Mouse (Mus musculus) bone marrow, adult 2 months (tissue): ENCODE measurements around the gene Stk32c. TPM values are rescaled to one million over a fixed set of nuclear protein-coding genes. Genes with fewer than 3 reads are reported as not detected.

Source experiments
- H3K27ac ChIP-seq: fragments of 200-500 bp; 2 replicates; pipeline ENCODE4 v1.5.1; 2012; ENCODE audit warnings: low read depth, mild to moderate bottlenecking, control low read depth, inconsistent platforms, low read length; ENCODE audit not compliant: control insufficient read depth, poor library complexity, insufficient read depth
- H3K4me1 ChIP-seq: fragments of 200-500 bp; 2 replicates; pipeline ENCODE4 v1.6.1; 2011; ENCODE audit warnings: low read length; ENCODE audit not compliant: control insufficient read depth, insufficient read depth
- H3K4me3 ChIP-seq: fragments of 200-500 bp; replicated peaks from 2 replicates; pipeline ENCODE3; 2011; ENCODE audit warnings: mild to moderate bottlenecking, low read depth, low read length, control low read depth; ENCODE audit not compliant: control insufficient read depth
- CTCF ChIP-seq: fragments of 200-500 bp; IDR thresholded peaks from 2 replicates; pipeline ENCODE4 v1.5.1; 2011; ENCODE audit warnings: low read length, control low read depth; ENCODE audit not compliant: control insufficient read depth, insufficient read depth
- POLR2A ChIP-seq: fragments of 200-500 bp; IDR thresholded peaks from 2 replicates; pipeline ENCODE4 v1.6.1; 2011; ENCODE audit warnings: low read depth, mild to moderate bottlenecking, control low read depth, low read length, borderline replicate concordance; ENCODE audit not compliant: control insufficient read depth
- WGBS: fragments of 180-500 bp; shearing (Covaris S2); methylation state at CpG from one replicate; pipeline ENCODE4 v1.1.7; 2018; 5-methylcytosine and 5-hydroxymethylcytosine counted together
- polyA plus RNA-seq: library from polyadenylated mRNA; stranded (reverse); fragments of >200 nt; gene quantifications from 2 replicates; pipeline ENCODE4 v1.2.4, GENCODE M21; 2011; ENCODE audit warnings: low replicate concordance; ENCODE audit not compliant: missing spikeins, insufficient read depth, insufficient read length

The Stk32c gene
- polyA plus RNA-seq, 1 experiment: 3.2 TPM

- no peaks in the 10 kb centered on the region for H3K4me1 ChIP-seq
- no peak overlapping the region for H3K4me3 ChIP-seq
- WGBS: 80% methylated on average over 5 of the region's 5 CpGs
- no peak overlapping the region for H3K27ac ChIP-seq
- TF ChIP-seq CTCF: no peak
- TF ChIP-seq POLR2A: no peak
Measured at GRCm38 (mm10) chr7:139136906-139137491, 76.1 kb downstream of the Stk32c start.

- 77% methylated on average over 5 of the region's 5 CpGs for WGBS
- TF ChIP-seq POLR2A (no peak), CTCF (no peak)
- no peak overlapping the region for H3K27ac ChIP-seq
- H3K4me3 ChIP-seq: no peak overlapping the region
- H3K4me1 ChIP-seq: no peaks in the 10 kb centered on the region; the same call in 1 of the 2 replicates
Measured at GRCm38 (mm10) chr7:139135236-139135635, 77.9 kb downstream of the Stk32c start.

DNA sequence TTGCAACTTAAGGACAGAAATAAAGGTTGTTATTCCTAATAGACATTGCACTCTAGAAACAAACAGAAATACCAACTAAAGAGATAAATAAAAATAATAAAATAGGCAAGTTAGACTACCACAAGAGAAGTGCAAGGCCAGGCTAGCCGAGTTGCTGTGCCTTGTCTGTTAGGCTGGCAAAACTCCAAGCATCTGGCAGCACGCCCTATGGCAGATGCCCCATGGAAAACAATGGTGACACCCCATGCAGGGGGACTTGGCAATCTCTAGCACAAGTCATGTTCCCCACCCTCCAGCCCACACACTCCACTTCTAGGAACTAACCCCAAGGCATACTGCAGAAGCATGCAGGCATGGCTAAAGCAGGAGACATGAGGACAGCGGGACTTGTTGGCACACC, 79.7 kb downstream of the Stk32c start:
- TF ChIP-seq CTCF: no peak
- TF ChIP-seq POLR2A: no peak
- no peaks in the 10 kb centered on the region; the same call in 1 of the 2 replicates for H3K4me1 ChIP-seq
- WGBS: 65% methylated on average over 3 of the region's 3 CpGs
- H3K27ac ChIP-seq: no peak overlapping the region
- no peak overlapping the region for H3K4me3 ChIP-seq

- no peak overlapping the region for H3K27ac ChIP-seq
- 7% methylated on average over 8 of the region's 8 CpGs for WGBS
- H3K4me1 ChIP-seq: no peaks in the 10 kb centered on the region; the same call in 1 of the 2 replicates
- H3K4me3 ChIP-seq: no peak overlapping the region
- TF ChIP-seq POLR2A: no peak
- TF ChIP-seq CTCF: no peak
Measured at GRCm38 (mm10) chr7:139131538-139131937, 81.6 kb downstream of the Stk32c start.

DNA sequence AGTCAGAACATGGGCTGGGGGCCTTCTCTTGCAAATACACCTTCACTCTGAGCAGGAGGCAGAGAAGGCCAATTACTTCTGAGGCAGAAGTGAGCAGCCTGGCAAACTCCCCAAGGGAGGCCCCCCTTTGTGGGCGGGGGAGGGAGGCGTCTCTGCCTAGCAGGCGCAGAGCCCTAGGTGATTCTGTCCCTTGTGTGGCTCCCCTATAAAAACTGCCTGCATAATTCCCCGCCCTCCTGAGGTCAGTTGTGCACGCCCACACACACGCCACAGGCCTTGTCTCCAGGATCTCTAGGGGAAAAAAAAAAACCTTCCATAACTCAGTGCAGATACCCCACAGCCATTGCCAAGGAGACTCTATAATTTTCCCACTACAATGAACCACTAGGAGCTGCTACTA, 82.7 kb downstream of the Stk32c start:
- Histone ChIP-seq H3K4me1 (no peaks in the 10 kb centered on the region; the same call in 1 of the 2 replicates), H3K4me3 (no peak overlapping the region), H3K27ac (no peak overlapping the region)
- no peak for TF ChIP-seq CTCF
- TF ChIP-seq POLR2A: no peak
- 31% methylated on average over 6 of the region's 6 CpGs for WGBS

GRCm38 (mm10) chr7:139128994-139129393, 84.1 kb downstream of the Stk32c start:
- TF ChIP-seq POLR2A: no peak
- TF ChIP-seq CTCF: no peak
- 60% methylated on average over 4 of the region's 4 CpGs for WGBS
- no peaks in the 10 kb centered on the region; the same call in 1 of the 2 replicates for H3K4me1 ChIP-seq
- H3K4me3 ChIP-seq: no peak overlapping the region
- no peak overlapping the region for H3K27ac ChIP-seq

- H3K4me1 ChIP-seq: no peaks in the 10 kb centered on the region; the same call in 1 of the 2 replicates
- no peak overlapping the region for H3K27ac ChIP-seq
- 68% methylated on average over 7 of the region's 7 CpGs for WGBS
- no peak overlapping the region for H3K4me3 ChIP-seq
- no peak for TF ChIP-seq POLR2A
- no peak for TF ChIP-seq CTCF
Measured at GRCm38 (mm10) chr7:139126549-139126948, 86.6 kb downstream of the Stk32c start.

DNA sequence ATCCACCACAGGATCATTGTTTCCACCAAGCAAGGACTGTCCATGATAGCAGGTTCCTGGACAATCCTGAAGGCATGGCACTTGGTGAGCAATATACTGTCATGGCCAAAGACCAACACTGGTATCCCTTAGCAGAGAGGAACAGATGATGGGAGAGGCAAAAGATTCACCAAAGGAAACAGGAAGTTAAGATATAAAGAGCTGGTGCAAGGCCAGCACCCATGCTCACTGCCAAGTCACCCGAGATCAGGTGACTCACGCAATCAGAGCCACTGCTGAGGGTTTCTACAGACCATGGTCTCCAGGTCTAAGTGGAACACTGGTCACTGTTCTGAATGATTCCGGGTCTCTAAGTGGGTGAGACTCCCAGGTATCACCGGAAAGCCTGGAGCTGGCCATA, 87.2 kb downstream of the Stk32c start:
- Histone ChIP-seq H3K4me1 (no peaks in the 10 kb centered on the region; the same call in 1 of the 2 replicates), H3K4me3 (no peak overlapping the region), H3K27ac (no peak overlapping the region)
- 47% methylated on average over 4 of the region's 4 CpGs for WGBS
- TF ChIP-seq POLR2A (no peak), CTCF (no peak)

GRCm38 (mm10) chr7:139119775-139120153, 93.3 kb downstream of the Stk32c start:
- 58% methylated on average over 2 of the region's 2 CpGs for WGBS
- TF ChIP-seq CTCF: no peak
- no peak for TF ChIP-seq POLR2A
- Histone ChIP-seq H3K4me1 (no peaks in the 10 kb centered on the region), H3K27ac (no peak overlapping the region), H3K4me3 (no peak overlapping the region)
